Mouse (Mus musculus) liver, postnatal 0 days (tissue): ENCODE data around the gene Prom1.

Experiments used
- CTCF ChIP-seq: sonication (generic); IDR thresholded peaks from 2 replicates; pipeline ENCODE4 v1.5.1; 2016; ENCODE audit warnings: antibody characterized with exemption, low read depth
- EP300 ChIP-seq: IDR thresholded peaks from 2 replicates; pipeline ENCODE4 v1.6.1; 2016; ENCODE audit warnings: antibody characterized with exemption, low read depth, mild to moderate bottlenecking

- TF ChIP-seq CTCF (no peak), EP300 (no peak)
These were observed at the start of gene Prom1 for GRCm38 (mm10) chr5:44101231-44102110.
